ENCODE assay signal across 9 mouse cellular contexts in the genomic region with DNA sequence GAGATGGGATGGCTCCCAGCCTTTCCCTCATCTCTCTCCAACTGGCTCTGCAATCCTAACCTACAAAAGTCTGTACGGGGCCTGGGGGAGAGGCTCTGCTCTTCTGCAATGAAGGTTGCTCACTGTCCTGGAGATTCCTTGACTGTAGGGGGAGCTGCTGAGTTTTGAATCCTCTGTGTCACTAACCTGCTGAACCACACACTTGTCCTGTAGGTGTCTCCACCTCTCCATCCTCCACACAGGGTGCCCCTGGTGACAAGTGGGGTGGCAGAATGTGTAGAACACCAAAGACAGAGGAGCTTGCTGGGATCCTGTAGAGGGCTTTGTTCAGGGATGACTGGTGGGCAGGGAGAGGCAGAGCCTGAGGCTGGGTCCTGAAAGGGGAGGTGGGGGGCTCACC. TPM values are rescaled to one million over a fixed set of nuclear protein-coding genes. Genes with fewer than 3 reads are reported as not detected.
A peak's percentile ranks its signal among the peaks of the same experiment; 100 is the strongest.
DNase-seq lines count a peak whose midpoint lies in the region; TF ChIP-seq lines count a peak whose summit lies in the region.
"Had no signal": no experiment of that assay in that cellular context is flagged by ENCODE, and none has a peak within 500 bp of the region (broad histone marks: within the 10 kb centered on the region; RNA-seq: fewer than 3 reads in every experiment).

No protein-coding gene starts in this region.

- H3K36me3 ChIP-seq in ES-E14 (ENCODE audit: control insufficient read depth, insufficient read depth, low read length, poor library complexity, severe bottlenecking): no peaks in the 10 kb centered on the region
- H3K36me3 ChIP-seq: limb, embryonic 15.5 days had no signal

- no peaks in the 10 kb centered on the region for H3K9me3 ChIP-seq in ES-E14 (ENCODE audit: control insufficient read depth, insufficient read depth, low read depth, low read length)
- H3K9me3 ChIP-seq: limb, embryonic 15.5 days had no signal

- peak; percentile 75 to 94 for DNase-seq in adrenal gland, adult (ENCODE audit: inconsistent age in 2 of 2, low spot score in 1 of 2)
- DNase-seq in adrenal gland, postnatal 25 days: no peak
- peak; percentile 77 for DNase-seq in ES-E14 (ENCODE audit: low read depth, low spot score)
- peak; percentile 72 to 79 for DNase-seq in cerebellum, adult 18-20 months
- peak; percentile 39 to 52 for DNase-seq in heart, adult 9 months (ENCODE audit: low spot score in 2 of 2)
- peak; percentile 32 for DNase-seq in large intestine, adult 2 months (ENCODE audit: low read depth, low spot score)
- peak; percentile 63 to 83 for DNase-seq in lung, adult 18-20 months
- peak; percentile 47 to 69 for DNase-seq in spleen, adult 18-20 months

- no peak overlapping the region for H3K4me3 ChIP-seq in ES-E14 (ENCODE audit: insufficient read depth in 1 of 2, low read depth in 1 of 2, low read length in 2 of 2, poor library complexity in 1 of 2, severe bottlenecking in 1 of 2)
- H3K4me3 ChIP-seq: limb, embryonic 15.5 days had no signal

- no peak overlapping the region for H3K9ac ChIP-seq in ES-E14 (ENCODE audit: insufficient read depth, low read depth, low read length, poor library complexity, severe bottlenecking)
- H3K9ac ChIP-seq: limb, embryonic 15.5 days had no signal

- peaks cover 3 to 6% of the 10 kb centered on the region in 2 experiments; a peak in 2 of 4 replicates for H3K4me1 ChIP-seq in ES-E14 (ENCODE audit: control insufficient read depth in 2 of 2, insufficient read depth in 2 of 2, low read length in 2 of 2, poor library complexity in 1 of 2)

- H3K27ac ChIP-seq in ES-E14 (ENCODE audit: insufficient read depth, low read depth, low read length, poor library complexity, severe bottlenecking): no peak overlapping the region
- H3K27ac ChIP-seq: limb, embryonic 15.5 days had no signal

- in situ Hi-C loops in ES-E14 (cut with MboI; ENCODE audit: low sequenced_read_pairs in 2 of 2, unreplicated experiment in 2 of 2): no loop called here

- 9% methylated on average over 1 of the region's 1 CpGs for WGBS in large intestine, adult 2 months

TF ChIP-seq in ES-E14, 5 proteins besides CTCF, POLR2A, EP300 and RAD21:
- TF ChIP-seq ZC3H11A (IDR thresholded peaks at IDR 0.05; ENCODE audit: borderline replicate concordance, low read depth, low read length): peak; percentile 79
- no peak for TF ChIP-seq MAFK (IDR thresholded peaks at IDR 0.05; ENCODE audit: insufficient read depth, low read depth, low read length)
- TF ChIP-seq HCFC1 (IDR thresholded peaks at IDR 0.05; ENCODE audit: borderline replicate concordance, insufficient read depth, low read length): no peak
- no peak for TF ChIP-seq CHD2 (IDR thresholded peaks at IDR 0.05; ENCODE audit: low read depth, low read length)

RNA-seq across cellular contexts. Expression of gene Ephx1, which starts 1.6 kb away (rescaled TPM):
- 95.7 and 112 TPM in 2 replicates for total RNA-seq in adrenal gland, postnatal 25 days (2021)
- total RNA-seq in ES-E14 (2012; rRNA removed): 12.5 and 35.9 TPM in 2 replicates
- 15.5 and 16.1 TPM in 2 replicates for polyA plus RNA-seq in large intestine, adult 2 months (2012; rRNA removed)

RNA-seq across cellular contexts. Expression of gene 9130409I23Rik, which starts 28.8 kb away (rescaled TPM):
- not detected in 2 replicates for total RNA-seq in adrenal gland, postnatal 25 days (2021)
- not detected in 2 replicates for total RNA-seq in ES-E14 (2012; rRNA removed)
- not detected in 2 replicates for polyA plus RNA-seq in large intestine, adult 2 months (2012; rRNA removed)
- polyA plus RNA-seq: limb, embryonic 15.5 days had no signal
